Mouse (Mus musculus) A20 (cell line): ENCODE measurements around the gene Hrnr.

Experiments used
- DNase-seq: peaks from one replicate; pipeline ENCODE4 v3.0.0-alpha.2; 2011; ENCODE audit warnings: low read depth, low spot score

The Hrnr gene

DNA sequence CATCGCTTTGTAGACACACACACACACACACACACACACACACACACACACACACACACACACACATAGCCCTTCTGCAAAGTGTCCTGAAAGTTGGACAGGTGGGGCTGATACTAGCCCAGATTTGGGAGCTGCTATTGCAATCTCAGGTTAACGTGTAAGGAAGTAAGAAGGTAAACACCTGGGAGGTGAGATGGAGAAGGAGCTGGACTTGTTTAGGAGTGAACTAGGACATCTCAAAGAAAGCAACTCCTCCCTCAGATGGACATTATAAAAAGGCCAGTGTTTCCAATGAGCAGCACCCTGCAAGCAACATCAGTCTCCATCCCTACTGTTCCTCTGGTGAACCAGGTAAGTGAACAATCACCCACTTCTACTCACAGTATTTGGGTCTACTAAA, at the start of gene Hrnr:
TSS of gene Hrnr (plus strand) at position 301 of the 400 bp plus-strand sequence.
- no peak for DNase-seq

DNA sequence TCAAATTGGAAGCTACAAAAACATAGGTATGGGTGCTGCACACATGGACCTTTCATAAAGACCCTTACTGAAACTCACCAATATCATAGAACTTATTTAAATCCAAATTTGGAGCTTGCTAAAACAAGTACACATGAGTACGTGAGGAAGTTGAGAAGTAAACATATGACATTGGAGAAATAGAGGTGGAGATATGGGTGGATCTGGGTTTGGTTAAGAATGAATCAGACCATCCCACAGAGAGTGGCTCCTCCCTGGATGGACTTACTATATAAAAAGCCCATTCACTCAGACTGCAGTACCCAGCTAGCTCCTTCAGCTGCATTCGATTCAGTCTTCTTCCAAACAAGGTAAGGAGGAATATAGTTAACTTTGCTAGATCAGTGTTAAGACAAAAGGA, 46.3 kb upstream of the Hrnr start, which contains the start of gene Flg:
TSS of gene Flg (plus strand) at position 301 of the 400 bp plus-strand sequence.
- no peak for DNase-seq

DNA sequence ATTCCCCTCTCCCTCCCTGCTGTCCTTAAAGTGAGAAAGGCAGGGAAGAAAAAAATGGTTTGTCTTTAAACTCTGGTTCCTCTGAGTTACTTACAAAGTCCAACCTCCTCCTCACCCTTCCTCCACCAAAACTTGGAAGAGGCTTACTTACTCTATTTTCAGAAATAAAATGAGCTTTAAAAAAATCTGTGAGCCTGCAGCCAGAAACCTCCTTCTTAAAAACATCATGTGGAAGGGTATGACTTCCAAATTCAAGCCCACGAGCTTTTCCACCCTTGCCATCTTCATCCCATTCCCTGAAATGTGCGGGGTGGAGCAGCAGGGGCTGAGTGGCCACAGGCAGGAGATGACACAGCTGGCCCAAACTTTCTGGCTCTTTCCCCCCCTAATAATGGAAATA, 22.0 kb upstream of the Hrnr start:
- no peak for DNase-seq

DNA sequence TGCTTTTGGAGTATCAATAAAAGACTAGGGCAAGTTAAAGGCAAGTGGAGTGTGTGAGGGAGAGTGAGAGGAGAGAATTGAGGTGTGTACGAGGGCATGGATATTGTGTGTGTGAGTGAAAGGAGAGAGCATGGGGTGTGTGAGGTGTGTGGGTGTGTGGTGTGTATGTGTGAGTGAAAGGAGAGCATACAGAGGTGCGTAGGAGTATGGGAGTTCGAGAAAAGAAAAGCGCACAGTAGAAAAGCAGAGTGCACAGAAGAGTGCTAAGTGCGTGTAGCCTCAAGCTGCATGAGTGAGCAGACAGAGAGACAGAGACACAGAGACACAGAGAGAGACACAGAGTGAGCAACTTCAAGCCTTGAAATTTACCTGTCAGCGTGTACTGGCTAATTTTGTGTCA, 19.7 kb upstream of the Hrnr start:
- no peak for DNase-seq

DNA sequence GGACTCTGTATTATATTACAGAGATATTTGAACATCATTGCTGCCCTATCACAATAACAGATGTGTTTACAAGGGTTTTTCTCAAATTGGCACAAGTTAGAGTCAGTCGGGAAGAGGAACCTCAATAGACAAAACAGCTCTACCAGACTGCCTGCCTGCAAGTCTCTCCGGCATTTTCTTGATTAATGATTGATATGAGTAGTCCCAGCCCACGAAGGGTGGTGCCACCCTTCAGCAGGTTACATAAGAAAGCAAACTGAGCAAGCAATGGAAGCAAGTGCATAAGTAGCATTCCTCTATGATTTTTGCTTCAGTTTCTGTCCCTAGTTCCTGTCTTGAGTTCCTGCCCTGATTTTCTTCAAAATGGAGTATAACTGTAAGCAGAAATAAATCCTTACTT, 17.7 kb upstream of the Hrnr start:
- no peak for DNase-seq

DNA sequence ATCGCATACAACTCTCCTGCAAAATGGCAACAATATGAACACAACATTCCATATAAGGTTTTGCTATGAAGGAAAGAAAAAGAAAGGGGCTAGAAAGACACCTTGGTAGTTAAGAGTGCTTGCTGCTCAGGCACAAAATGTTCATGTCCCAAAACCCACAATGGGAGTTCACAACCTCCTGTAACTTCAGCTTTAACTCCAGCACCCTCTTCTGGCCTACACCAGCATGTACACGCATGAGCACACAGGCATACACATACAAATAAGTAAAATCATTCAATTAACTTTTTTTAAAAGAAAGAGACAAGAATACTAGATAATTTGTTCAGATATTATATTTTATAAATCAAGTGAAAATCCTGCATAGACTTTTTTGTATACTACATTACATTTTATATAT, 13.4 kb upstream of the Hrnr start:
- DNase-seq: no peak

DNA sequence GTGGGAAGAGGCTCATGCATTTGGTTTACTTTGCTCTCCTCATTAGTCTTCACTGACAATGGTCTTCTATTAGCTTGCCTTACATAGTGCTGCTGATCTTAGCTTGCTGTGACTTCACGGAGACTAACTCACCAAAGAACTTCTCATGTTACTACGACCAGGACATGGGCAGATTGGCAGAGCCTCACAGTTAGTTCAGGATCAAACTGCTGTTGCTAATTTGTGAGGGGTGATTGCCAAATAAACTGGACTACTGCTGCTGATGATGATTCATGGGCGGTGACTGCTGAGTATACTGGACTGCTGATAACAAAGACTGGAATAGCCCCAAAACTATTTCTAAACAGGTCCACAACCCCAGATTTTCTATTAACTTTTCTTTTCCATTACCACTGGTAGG, 8.2 kb upstream of the Hrnr start:
- DNase-seq: no peak

DNA sequence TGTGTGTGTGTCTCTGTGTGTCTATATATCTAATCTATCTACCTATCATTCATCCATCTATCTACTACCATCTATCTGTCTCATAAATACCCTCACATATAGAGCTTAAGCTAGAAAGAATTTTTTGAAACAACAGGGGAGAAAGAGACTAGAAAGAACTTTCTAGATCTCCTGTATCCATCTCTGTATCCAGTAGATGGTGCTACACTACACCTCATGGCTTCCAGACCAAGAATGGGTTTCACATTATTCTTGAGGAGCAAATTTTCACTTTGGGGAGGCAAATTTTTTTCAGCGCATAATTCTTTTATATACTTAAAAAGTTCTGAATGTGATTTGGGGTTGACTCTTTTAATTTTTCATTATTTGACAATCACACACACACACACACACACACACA, 5.2 kb upstream of the Hrnr start:
- no peak for DNase-seq

DNA sequence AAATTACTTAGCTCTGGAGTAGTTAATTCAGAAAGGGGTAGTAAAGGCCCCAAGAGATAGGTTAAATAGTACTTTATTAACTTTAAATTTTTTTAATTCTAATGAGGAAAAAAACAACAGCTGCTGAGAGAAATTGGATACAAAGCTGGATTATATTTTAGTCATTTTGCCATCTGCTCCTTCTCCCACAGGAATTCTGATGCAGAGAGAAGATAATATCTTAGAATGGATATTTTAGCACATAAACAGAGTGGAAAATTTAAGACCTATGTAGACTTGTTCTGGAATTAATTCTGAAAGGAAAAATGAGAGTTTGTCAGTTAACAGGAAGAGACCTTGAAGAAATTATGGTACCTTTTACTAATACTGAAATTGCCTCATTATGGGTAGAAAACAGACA, 18.2 kb downstream of the Hrnr start:
- no peak for DNase-seq

DNA sequence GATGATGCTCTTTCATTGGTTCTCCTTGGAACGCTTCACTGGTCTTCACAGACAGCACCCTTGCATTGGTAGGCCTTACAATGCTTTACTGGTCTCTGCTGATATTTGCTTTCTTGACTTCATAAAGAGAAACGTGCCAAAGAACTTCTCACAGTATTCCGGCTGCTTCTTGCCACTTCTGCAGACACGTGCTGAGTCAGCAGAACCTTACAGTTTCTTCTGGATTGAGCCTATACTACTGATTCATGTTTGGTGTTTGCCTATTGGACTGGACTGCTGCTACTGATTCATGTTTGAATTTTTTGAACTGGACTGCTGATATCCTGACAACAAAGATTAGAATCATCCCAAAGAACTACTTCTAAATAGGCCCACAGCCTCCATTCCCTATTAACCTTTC, 20.5 kb downstream of the Hrnr start:
- no peak for DNase-seq

DNA sequence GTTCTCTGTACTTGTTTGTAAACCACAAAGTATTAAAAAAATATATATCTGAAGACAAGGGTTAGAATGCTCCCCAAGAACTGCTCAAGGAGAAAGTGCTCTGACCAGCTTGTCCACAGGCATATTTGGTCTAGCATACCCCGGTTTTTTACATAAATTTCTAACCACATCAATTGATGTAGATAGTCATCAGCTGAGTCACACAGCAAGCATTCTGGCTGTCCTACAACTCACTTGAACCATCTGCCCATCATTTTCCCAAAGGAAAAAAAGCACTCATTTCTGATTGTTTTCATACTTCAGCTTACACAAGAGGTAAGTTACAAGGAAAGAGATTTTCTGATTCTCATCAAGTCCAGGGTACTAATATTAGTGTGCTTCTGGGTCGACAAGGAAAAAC, 27.3 kb downstream of the Hrnr start:
- DNase-seq: no peak

DNA sequence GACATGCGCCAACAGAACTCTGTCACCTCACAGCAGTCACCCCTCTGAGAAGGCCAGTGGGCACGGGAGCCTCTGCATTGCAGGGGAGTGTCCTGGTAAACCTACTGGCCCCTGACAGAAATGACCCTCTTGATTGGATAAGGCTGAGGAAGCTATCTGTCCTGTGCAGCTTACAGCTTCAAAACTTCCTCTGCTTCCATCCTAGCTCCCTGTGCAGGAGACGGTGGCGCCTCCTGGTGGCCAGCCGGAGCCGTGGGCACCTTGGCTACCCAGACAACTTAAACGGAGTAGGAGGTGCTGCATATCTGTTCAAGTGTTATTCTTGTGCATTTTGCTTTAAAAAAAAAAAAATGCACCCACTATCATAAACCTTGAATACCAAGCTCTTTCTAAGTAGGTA, 40.5 kb downstream of the Hrnr start:
- peak; percentile 9 for DNase-seq

DNA sequence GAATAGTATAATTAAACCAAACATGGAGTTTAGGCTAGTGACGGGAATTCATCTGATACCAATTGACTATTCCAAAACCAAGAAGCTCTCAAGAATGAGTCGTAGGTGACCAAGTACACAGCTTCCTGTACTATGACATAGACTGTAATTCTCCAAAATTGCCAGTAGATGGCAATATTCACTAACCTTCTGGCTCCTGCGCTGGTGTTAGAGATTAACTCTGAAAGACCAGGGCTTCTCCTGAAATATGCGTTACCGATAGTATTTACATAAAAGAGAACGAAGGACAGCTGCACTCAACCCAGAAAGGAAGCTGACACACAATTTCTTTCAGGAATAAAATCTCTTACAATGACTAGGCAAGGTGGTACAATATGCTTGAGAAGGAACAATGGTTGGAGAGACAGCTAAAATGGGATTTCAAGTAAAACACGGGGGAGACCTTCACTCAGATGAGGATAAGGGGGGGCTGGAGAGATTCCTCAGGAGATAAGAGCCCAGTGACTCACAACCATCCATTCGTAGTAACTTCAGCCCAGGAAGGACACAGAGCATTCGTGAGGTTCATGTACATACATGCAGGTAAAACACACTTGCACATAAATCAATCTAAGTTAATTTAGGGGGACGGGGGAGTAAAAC, 42.5 kb downstream of the Hrnr start:
- peak; percentile 39 for DNase-seq

DNA sequence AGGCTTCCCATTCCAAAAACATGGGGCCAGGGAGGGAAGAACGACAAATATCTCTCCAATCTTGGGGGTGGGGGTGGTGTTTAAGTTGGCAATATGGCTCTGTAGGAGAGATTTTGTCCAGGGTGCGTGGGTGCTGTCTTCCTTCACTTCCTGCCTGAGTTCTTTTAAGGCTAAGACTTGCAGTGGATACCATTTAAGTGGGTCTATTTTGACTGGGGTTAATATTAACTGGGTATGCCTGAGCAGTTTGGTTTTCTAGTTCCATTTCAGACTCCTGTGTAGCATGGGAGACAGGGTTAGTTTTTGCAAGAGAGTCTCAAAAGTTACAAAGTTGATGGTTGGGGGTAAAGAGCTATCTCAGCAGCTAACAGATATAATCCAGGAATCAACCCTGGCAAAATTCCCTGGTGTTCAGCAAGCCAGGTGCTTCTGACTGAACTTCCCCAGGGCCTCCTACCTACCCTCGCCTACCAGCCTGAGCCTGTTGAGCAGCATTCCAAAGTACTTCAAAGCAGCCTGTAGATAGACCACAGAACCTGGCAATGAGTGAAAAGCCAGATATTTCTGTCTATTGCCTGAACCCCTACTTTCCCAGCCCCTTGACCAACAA, 47.5 kb downstream of the Hrnr start:
- no peak for DNase-seq

DNA sequence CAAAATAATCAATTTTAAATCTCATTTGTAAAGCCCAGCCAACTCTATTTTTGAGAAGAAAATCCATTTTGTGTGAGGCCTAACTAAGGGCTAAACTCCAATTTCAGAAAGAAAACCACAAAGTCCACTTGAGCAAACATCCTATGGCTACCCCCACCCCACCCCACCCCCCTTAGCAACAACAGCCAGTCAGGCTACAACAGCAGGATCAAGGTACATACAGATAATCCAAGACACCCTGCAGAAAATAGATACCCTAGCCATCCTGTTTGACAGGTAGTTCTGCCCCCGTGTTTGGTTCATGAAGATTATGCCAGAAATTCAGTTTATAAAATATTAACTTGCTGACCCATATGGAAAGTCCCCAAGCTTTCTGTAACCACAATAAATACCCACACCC, 48.6 kb downstream of the Hrnr start:
- DNase-seq: no peak

DNA sequence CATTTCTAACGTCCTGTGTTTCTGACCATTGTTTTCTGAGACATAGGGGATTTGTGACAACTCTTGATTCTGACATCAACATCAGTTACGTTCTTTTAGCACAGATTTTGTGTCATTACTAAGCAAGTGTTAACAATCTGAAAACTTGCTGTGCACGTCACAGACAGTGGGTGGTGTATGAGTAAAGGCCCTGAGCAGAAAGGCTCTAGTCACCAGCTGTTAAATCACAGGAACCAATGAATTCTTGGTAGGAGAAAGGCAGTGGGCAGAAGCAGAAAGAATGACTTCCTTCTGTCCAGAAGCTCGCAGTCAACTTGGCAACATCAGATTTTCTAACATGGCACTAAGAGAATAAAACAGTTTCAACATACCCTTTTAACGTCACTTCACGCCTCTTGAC, 53.9 kb downstream of the Hrnr start:
- no peak for DNase-seq

DNA sequence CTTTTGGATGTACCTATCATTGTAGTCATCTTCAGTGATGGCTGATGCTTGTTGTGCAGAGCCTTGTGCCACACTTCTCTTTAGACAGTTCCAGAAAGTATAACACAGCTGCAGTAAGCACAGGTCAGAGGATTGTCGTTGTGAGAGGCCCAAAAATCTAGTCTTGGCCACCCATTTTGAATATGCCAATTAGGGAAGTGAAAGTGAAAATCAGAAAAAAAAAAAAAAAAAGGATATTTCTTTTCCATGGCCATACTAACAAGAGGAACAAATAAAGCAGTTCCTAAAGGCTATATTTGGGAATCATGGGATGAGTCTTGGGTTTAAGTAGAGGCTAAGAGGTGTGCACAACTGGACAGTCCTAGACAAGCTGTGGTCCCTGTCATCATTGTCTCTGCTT, 55.6 kb downstream of the Hrnr start:
- DNase-seq: no peak

DNA sequence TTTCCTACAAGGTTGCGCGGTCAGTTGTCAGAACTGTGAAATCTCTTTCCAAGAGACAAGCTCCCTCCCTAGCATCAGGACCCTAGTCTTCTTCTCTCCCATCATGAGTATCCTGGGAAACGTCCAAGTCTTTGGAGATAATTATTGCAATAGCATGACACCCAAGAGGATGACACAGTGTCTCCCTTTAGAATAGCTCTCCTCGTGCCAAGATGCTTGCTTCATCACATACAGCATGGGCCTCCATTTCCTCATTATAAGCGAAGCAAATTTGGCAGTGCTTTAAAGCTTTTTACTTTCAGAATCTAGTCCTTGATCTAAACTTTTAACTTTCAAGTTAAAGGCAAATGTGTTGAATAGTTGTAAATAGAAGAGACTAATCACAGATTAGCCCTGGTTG, 56.1 kb downstream of the Hrnr start:
- no peak for DNase-seq

DNA sequence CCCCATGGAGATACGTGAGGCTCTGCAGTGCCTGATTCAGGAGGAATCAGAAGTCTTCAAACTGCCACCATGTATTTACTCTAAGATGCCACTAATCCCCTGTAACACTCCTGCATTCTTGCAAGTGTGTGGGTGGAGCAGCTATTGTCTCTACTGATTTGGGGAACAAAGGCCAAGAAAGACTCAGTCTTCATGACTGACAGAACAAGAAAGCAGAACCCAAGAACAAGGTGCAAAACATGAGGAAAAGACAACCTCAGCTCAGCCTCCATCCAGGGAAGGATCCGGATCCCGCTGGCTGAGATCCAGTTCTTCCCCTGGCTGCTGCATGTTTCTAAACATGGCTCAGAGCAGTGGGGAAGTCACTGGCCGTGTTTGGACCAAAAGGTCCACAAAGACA, 58.6 kb downstream of the Hrnr start:
- no peak for DNase-seq
